Mouse (Mus musculus): Measurements from ENCODE around the gene Nqo1.

Nqo1 gene

DNA sequence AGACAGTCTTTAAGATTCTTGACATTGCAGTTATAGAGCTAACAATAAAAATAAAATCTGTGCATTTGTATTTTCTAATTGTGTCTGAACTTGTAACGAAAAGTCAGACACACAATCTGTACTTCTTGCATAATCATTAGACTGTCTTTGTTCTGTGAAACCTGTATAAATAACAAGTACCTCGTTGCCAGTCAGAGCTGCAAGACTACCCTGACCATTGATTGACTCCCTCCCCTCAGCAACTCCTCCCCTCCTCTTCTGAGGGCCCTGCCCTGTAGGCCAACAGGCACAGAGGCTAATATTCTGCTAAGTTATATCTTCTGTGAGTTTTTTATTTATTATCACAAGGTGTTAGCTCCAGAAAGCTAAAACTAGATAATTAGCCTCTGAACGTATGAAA, 2.9 kb upstream of the Nqo1 start:
- no peak for DNase-seq (ENCODE audit: low read depth, low spot score)

DNA sequence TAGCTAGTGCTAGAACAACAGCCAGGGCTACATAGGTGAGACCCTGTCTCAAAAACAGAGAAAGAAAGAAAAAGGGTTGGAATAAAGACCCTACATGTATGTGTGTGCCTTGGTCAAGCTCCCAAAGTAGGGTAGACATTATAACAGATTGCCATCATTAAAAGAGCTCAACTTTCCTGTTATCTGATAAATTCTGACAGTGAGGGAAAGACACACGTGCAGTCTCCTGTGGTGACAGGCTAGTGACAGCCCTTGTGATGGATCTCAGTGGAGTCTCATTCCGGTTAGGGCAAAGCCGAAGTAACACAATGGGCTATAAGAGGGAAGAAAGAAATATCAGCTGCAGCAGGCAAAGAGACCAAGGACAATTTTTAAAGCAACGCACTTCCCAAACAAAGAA, 1.1 kb upstream of the Nqo1 start:
- no peak for DNase-seq (ENCODE audit: low read depth, low spot score)

DNA sequence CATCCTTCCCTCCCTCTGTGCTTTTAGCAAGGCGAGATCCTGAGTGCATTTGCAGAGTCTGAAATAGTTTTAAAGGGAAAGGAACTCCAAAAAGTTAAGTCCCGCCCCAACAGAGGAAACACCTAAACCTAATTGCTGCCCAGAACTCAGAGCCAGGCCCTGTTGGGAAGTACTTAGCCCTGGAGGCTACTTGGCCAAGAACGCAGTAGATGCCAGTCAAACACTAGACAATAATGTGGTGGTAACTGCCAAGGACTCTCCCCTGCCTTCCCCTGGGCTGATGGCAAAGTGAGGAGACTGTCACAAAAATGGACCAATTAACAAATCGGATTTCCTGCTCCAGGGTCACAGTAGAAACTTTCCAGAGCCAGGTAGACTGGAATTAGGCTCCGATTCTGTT, 1.1 kb downstream of the Nqo1 start:
- DNase-seq (ENCODE audit: low read depth, low spot score): no peak

DNA sequence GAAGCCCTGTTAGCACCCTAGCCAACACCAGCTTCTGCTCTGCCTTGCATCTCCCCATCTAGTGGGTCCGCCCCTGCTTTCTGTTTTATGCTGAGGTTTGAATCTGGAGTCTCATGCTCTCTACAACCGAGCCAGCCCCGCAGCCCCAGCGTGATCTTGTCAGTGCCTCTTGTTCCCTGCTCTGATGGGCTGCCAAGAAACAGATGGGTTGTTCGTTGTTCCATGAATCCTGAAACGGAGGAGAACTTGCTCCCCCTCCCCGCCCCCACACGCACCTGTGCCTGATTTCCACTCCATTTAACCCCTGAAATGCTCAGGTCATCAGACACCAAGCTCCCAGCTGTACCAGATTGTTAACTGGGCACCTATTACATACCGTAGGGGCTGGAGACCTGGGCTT, 3.5 kb downstream of the Nqo1 start:
- DNase-seq (ENCODE audit: low read depth, low spot score): no peak

DNA sequence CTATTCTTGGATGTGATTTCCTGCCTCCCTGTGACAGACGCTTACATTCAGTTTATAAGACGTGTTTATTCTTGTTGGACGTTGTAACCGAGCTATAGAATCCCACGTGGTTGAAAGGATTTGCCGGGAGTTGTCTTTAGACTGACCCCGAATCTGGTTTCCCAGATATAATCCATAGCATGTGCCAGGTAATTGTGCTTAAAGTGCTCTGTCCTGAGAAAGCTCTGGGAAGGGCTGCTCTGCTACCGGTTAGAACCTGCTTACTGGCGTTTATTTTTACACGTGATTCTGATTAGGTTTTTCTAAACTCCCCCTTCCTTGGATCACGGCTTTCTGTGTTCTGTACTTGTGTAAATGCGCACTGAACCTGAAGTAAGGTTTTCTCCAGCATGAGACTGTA, 5.3 kb downstream of the Nqo1 start:
- DNase-seq (ENCODE audit: low read depth, low spot score): no peak

DNA sequence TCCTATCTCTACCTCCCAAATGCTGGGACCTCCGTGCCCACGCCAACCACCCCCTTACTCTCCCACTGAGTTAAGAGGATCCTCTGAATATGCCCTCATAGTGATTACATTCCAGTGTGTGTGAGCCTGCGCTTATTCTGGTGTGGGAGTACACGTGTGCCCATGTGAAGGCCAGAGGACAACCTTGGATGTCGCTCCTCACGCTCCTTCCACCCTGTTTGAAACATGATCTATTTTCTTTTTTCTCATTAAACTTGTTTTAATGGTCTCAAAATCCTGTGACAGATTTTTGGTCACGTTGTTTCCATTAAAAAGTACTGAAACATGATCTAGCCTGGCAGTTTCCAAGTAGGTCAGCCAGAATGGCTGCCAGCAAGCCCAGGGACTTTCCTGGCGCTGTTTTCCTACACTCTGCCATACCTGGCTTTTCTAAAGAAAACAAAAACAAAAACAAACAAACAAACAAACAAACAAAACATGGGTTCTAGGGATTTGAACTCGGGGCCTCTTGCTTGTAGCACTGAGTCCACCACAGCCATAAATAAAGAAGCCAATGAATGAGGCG, 6.8 kb downstream of the Nqo1 start:
- DNase-seq (ENCODE audit: low read depth, low spot score): no peak

DNA sequence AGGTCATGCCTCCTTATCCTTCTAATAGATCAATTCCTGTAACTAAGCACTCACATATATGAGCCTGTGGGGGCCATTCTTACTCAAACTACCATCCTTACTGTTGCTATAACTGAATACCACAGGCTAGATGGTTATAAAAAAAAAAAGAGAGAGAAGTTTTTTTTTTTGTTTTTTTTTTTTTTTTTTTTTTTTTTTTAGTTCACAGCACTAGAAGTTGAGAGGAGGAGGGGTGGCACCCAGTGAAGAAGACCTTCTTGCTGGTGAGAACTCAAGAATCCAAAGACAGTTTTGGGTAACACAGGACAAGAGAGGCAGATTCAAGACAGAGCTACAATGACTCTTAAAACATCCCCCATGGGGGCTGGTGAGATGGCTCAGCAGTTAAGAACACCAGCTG, 7.6 kb downstream of the Nqo1 start:
- no peak for DNase-seq (ENCODE audit: low read depth, low spot score)

DNA sequence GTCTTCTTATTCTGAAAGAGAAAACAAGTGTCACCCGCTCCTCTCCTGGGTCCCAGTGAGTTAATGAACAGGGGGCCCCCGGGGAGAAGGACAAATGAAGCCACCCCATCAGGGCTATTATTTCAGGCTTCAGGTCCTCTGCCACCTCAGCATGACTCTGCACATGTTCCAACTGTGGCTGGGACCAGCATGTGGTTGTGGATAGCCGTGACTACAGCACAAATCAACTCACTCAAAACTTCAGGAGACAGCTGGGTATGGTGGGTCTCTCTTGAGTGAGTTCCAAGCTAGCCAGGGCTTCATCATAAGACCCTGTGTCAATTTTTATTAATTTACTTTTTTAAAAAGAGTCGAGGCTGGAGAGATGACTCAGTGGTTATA, 11.9 kb downstream of the Nqo1 start:
- no peak for DNase-seq (ENCODE audit: low read depth, low spot score)

DNA sequence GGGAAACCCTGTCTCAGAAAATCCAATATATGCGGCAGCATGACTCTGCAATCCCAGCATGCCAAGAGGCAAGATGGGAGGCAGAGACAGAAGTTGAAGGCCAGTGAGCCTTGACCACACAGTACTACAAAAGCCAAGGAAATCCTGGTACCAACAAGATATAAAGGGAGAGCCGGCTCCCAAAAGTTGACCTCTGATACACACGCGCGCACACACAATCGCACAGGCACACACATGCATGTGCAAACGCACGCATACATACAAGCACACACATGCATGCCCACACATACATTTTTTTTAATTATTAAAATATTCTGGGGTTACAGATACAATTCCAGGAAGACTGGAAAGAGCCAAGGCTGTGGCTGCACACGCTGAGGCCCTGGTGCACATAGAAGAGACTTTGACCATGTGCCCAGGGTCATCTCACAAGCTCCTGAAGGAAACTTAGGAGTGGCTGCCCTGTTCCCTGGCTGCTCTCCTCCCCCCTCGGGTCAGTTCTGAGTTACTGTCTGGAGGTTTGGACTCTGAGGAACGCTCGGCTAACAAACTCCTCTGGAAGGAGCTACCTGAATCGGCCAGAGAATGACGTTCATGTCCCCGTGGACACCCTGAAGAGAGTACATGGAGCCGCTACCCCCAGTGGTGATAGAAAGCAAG, 12.4 kb downstream of the Nqo1 start:
- DNase-seq (ENCODE audit: low read depth, low spot score): no peak

DNA sequence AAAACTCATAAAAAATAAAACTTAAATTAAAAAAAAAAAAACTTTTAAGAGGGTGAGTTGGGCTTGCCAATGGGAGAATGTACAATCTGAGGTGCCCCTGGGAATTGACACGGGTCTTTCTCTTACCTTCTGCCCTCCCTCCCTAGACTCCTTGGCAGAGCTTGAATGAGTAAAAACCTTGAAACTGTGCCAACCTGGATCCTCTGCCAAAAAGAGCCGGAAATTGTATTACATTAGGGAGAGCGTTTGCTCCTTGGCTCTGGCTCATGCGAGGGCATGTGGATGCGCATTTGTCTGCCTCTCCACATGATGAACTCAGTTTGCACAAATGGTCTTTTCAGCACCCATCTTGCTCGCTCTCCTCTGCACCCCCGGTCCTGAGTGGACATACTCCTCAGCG, 13.4 kb downstream of the Nqo1 start:
- DNase-seq (ENCODE audit: low read depth, low spot score): no peak

DNA sequence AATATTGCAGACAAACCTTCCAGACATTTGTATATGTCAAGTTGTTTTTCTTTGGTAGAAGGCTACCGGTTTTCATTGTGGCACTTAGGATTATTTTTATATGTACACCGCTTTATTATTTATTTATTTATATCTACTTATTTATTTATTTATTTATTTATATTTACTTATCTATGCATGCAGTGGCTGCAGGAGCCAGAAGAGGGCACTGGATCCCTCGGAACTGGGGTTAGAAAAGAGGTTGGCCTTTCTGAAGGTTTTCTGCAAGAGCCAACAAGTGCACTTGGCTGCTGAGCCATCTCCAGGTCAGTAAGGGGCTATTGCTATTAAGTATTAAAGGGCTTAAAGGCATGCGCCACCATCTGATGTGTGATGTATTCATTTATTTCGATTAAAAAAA, 15.1 kb downstream of the Nqo1 start:
- no peak for DNase-seq (ENCODE audit: low read depth, low spot score)

DNA sequence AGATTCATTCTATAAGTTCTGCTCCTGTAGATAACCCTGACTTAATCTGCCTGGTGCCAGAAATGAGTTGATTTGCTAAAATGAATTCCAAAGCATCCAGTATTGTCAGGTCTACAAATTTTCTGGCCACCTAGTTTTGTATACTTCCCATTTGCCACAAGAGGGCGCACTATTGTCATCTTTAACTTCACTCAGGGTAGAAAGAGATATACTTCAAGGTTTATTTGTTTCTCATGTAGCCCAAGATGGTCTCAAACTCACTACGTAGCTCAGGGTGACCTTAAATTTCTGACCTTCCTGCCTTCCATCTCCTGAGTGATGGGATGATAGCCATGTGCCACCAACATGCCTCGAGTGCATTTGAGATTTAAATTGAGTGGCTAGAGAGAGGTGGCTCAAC, 16.4 kb downstream of the Nqo1 start:
- peak; percentile 53 for DNase-seq (ENCODE audit: low read depth, low spot score)

DNA sequence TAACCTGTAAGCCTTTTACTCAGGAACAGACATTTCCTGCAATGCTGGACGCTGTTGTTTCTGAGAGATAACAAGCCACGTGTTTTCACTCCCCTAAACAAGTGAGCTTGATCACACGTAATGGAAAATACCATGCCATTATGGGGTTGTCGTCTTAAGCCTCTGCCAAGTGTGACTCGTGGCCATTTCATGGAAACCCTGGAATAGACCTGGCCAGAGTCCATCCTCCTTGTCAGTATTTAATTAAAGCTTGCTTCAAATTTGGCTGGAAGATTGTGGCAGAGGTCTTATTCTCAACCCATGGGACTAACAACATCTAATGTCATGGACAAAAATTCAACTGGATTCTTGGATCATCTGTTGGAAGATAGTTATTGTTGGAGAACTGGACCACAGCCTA, 16.8 kb downstream of the Nqo1 start:
- no peak for DNase-seq (ENCODE audit: low read depth, low spot score)

DNA sequence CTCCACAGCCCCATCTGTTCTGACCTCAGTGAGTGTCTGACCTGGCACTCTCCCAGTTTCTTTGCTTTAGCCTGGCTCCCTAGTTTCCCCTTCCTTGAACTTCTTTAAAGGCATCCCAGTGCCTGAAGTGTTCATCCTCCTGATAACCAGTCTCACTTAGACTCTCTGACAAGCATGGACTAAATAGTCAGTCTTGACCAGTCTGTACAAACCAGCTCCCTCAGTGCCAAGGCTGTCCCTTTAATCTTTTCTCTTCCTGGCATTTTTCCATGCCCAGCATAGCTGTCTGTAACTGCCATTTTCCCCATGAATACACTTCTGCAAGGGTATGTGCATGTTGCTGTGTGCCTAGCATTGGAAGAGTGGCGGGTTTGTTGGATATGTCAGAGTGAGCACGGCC, 17.9 kb downstream of the Nqo1 start:
- no peak for DNase-seq (ENCODE audit: low read depth, low spot score)

DNA sequence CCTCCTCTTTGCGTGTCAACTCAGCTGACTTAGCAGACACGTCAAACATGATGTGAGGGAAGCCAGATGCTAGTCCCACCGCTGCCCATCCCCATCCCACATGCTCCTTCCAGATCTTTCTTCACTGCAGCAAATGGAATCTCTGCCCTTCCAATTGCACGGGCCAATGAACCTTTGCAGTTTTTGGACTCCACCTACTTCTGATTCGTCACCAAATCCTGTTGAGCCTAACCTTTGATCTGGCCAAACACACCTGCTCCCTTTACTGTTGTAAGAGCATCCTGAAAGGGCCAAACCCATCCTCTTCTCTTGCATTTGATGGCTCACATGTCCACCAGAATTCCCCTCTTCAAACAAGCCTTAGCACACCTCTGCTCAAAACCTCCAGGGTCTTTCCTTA, 18.4 kb downstream of the Nqo1 start:
- DNase-seq (ENCODE audit: low read depth, low spot score): no peak

DNA sequence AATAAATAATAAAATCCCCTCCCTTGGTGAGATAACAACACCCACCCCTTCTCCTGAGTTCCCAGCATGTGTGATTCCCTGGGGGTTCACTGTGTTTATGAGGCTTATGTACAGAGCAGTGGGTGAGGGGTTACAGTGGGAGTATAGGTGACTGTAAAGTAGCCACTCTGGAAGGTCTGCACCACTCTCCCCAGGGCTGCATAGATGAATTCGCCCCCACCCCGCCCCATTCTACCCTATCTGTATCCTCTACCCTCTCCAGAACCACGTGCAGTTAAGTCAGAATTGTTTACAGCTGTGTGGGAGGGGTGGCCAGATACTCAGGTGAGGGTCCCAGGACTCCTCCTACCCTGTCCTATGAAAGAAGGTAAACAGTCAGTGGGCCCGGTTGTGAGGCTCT, 20.1 kb downstream of the Nqo1 start:
- DNase-seq (ENCODE audit: low read depth, low spot score): no peak

DNA sequence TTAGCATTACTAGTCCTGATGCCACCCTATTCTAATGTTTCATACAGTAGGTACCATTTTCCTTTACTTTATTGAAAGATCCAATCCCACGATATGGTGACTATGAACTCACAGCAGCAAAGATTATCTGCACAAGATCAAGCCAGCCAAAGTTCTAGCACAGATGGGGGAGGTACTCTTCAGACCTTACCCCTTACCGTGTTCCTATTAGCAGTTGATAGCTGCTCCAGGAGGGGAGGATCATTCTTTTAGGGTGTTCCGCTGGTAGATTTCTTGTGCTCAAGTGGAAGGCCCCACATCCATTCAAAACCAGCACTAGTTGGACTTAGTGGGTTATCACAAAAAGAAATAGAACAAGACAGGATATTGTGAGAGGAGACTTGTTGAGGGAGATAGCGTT, 21.3 kb downstream of the Nqo1 start:
- DNase-seq (ENCODE audit: low read depth, low spot score): no peak

DNA sequence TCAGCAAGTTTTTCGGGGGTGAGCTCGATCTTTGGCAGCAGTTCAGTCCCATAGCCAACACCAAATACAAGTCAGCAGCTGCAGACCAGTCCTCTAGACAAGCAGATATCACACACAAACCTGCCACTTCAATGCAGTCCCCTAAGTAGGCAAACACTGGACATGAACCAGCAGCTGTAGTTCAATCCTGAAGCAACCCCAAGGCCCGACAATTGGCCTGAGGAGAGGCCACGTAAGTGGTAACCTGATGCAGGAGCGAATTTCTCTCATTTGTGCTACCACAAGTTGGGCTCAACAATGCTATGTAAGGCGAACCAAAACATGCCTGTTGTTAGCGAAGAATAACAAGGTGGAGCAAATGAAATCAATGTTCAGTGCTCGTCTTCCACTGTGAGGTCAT, 22.3 kb downstream of the Nqo1 start:
- no peak for DNase-seq (ENCODE audit: low read depth, low spot score)

DNA sequence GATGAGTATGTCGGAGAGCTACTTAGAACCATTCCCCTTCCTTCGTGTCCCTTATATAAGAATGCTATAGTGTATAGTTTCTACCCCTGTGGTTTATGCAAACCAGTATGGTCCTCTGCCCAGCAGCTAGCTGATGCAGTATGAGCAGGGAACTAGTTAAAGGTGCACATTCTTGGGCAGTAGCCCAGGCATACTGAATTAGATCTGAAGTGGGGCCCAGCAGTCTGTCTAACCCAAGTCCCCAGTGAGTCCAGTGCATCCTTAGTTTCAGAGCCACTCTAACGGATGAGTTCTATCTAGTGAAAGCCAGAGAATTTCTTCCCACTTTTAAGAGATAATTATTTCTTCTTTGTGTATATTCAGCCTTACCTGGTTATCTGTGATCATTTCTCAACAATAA, 25.7 kb downstream of the Nqo1 start:
- no peak for DNase-seq (ENCODE audit: low read depth, low spot score)

DNA sequence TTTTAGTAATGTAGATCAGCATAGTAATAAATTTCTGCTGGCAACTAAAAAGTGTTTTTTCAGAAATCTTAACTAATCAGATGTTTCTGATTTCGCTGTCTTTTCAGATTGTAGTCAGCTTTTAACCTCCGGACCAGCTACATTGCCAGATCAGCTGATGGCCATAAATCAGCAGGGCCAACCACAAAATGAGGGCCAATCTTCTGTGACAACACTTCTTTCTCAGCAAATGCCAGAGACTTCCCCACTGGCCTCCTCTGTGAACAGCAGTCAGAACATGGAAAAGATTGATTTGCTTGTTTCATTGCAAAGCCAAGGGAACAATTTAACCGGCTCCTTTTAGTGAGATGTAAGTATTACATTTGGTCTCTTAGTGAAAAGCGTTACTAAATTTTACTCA, 32.7 kb downstream of the Nqo1 start:
- DNase-seq (ENCODE audit: low read depth, low spot score): no peak
